Mouse (Mus musculus) ES-E14 (cell line): ENCODE measurements around the gene Pdia5.

Experiments
- CHD2 ChIP-seq: IDR thresholded peaks from 2 replicates; pipeline ENCODE4 v1.6.1; 2014; ENCODE audit warnings: mild to moderate bottlenecking, low read depth, low read length, inconsistent platforms
- MAFK ChIP-seq: IDR thresholded peaks from 2 replicates; pipeline ENCODE4 v1.6.1; 2014; ENCODE audit warnings: mild to moderate bottlenecking, low read depth, low read length, inconsistent platforms; ENCODE audit not compliant: insufficient read depth
- ZC3H11A ChIP-seq: IDR thresholded peaks from 2 replicates; pipeline ENCODE4 v1.6.1; 2012; ENCODE audit warnings: low read depth, mild to moderate bottlenecking, inconsistent platforms, low read length, borderline replicate concordance
- ZNF384 ChIP-seq: IDR thresholded peaks from 2 replicates; pipeline ENCODE4 v1.6.1; 2012; ENCODE audit warnings: low read depth, low read length, inconsistent platforms

DNA sequence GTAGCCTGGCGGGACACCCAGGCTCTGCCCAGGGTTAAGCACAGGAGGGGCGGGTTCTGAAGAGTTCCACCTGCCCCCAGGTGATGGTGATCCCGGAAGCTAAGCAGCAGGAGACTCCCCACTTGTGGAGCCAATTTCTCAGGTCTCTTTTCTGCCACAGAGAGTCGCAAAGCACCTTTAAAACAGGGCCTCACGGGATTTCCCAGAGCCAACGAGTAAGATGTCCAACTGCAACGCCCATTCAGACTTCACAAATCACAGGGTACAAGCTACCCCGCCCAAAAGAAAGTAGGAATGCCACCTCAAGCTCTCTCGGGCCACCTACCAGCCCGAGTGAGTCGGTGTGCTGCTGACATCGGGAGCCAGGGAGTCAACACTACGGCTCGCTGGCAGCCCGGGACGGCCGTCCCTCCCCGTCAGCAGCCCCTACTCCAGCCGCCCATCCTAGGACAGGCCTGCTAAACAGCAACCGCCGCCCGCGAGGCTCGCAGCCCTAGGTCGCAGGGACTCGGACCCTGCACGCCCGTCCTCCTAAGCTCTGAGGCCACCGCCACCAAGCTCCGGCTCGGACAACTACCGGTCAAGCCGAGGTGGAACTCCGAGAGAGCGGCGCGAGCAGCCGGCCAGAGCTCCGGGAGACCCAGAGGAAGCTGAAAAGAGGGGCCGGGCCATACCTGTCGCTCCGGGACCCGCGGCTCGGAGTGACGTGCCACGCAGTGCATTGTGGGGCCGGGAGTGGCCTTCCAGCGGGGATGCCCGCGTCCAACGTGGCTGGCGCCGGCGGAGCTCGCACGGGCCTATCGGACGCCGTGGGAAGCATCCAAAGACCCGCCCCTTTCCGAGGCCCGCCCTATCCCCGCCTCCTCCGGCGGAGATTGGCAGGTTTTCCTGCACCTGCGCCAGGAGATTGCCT lies 127.3 kb downstream of the Pdia5 start, which contains the start of gene Sec22a:
- TF ChIP-seq MAFK (no peak), CHD2 (no peak), ZNF384 (no peak), ZC3H11A (no peak)
